Mouse (Mus musculus): ENCODE results near the gene Pef1. TPM values are rescaled to one million over a fixed set of nuclear protein-coding genes. Genes with fewer than 3 reads are reported as not detected.

Pef1 gene
- polyA plus RNA-seq, 1 experiment, result not detected

DNA sequence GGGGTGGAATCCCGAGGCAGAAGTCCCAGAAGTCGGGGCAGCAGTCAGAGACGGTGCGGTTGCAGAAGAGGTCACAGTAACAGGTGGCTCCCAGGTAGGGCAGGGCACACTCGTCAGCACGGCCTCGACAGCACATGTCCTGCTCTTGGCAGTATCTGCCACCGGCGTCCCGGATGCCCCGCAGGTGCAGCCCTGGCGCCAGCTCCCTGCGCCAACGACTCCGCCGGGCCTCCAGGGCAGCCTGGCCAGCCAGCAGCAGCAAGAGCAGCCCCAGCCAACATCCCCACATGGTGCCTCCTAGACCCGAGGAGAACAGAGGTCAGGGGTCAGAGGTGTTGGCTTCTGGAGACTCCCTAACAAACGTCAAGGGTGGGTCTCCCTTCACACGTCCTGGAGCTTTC is 71.6 kb downstream of the Pef1 start:
- H3K27ac ChIP-seq (ENCODE audit: insufficient read depth, low read depth, low read length), result no peak overlapping the region
- 51% methylated on average over 19 of the region's 19 CpGs for WGBS

GRCm38 (mm10) chr4:130174335-130175031 is 72.1 kb downstream of the Pef1 start:
- Histone ChIP-seq H3K4me3 (ENCODE audit: insufficient read depth, low read depth, low read length) (peak overlapping the region; percentile 11), H3K27ac (ENCODE audit: insufficient read depth, low read depth, low read length) (no peak overlapping the region), H3K4me1 (ENCODE audit: control insufficient read depth, insufficient read depth, low read length) (peaks cover 9% of the 10 kb centered on the region)
- TF ChIP-seq CTCF (IDR thresholded peaks at IDR 0.05; ENCODE audit: insufficient read depth, low read depth, low read length), result no peak
- TF ChIP-seq POLR2A (IDR thresholded peaks at IDR 0.05; ENCODE audit: insufficient read depth, low read depth, low read length), result no peak
- WGBS, result 7% methylated on average over 25 of the region's 25 CpGs

More for the DNA sequence above, 71.6 kb downstream of the Pef1 start:
- TF ChIP-seq CTCF (IDR thresholded peaks at IDR 0.05; ENCODE audit: insufficient read depth, low read depth, low read length), result no peak
- peaks cover 10% of the 10 kb centered on the region for H3K4me1 ChIP-seq (ENCODE audit: control insufficient read depth, insufficient read depth, low read length)
- no peak overlapping the region for H3K4me3 ChIP-seq (ENCODE audit: insufficient read depth, low read depth, low read length)

- TF ChIP-seq CTCF (IDR thresholded peaks at IDR 0.05; ENCODE audit: insufficient read depth, low read depth, low read length), result no peak
- no peak for TF ChIP-seq POLR2A (IDR thresholded peaks at IDR 0.05; ENCODE audit: insufficient read depth, low read depth, low read length)
- Histone ChIP-seq H3K4me3 (ENCODE audit: insufficient read depth, low read depth, low read length) (peak within 1 kb of the TSS; percentile 11), H3K4me1 (ENCODE audit: control insufficient read depth, insufficient read depth, low read length) (peaks cover 9% of the 10 kb centered on the region), H3K27ac (ENCODE audit: insufficient read depth, low read depth, low read length) (no peak within 1 kb of the TSS)
- 13% methylated on average over 14 of the region's 14 CpGs for WGBS
Measured at GRCm38 (mm10) chr4:130175072-130175711, 72.8 kb downstream of the Pef1 start, which contains the start of gene Tinagl1. Tinagl1 (minus strand) TSS chr4:130175122.

GRCm38 (mm10) chr4:130176156-130176720 is 73.9 kb downstream of the Pef1 start:
- no peak for TF ChIP-seq POLR2A (IDR thresholded peaks at IDR 0.05; ENCODE audit: insufficient read depth, low read depth, low read length)
- no peak for TF ChIP-seq CTCF (IDR thresholded peaks at IDR 0.05; ENCODE audit: insufficient read depth, low read depth, low read length)
- peaks cover 9% of the 10 kb centered on the region for H3K4me1 ChIP-seq (ENCODE audit: control insufficient read depth, insufficient read depth, low read length)
- 80% methylated on average over 5 of the region's 5 CpGs for WGBS
- no peak overlapping the region for H3K4me3 ChIP-seq (ENCODE audit: insufficient read depth, low read depth, low read length)
- H3K27ac ChIP-seq (ENCODE audit: insufficient read depth, low read depth, low read length), result no peak overlapping the region

- WGBS, result 64% methylated on average over 4 of the region's 4 CpGs
- TF ChIP-seq POLR2A (IDR thresholded peaks at IDR 0.05; ENCODE audit: insufficient read depth, low read depth, low read length) (no peak), CTCF (IDR thresholded peaks at IDR 0.05; ENCODE audit: insufficient read depth, low read depth, low read length) (no peak)
- no peak overlapping the region for H3K27ac ChIP-seq (ENCODE audit: insufficient read depth, low read depth, low read length)
- H3K4me3 ChIP-seq (ENCODE audit: insufficient read depth, low read depth, low read length), result no peak overlapping the region
- H3K4me1 ChIP-seq (ENCODE audit: control insufficient read depth, insufficient read depth, low read length), result peaks cover 9% of the 10 kb centered on the region
Measured at GRCm38 (mm10) chr4:130177087-130177486, 74.7 kb downstream of the Pef1 start.

GRCm38 (mm10) chr4:130177536-130177935 is 75.2 kb downstream of the Pef1 start:
- no peak for TF ChIP-seq POLR2A (IDR thresholded peaks at IDR 0.05; ENCODE audit: insufficient read depth, low read depth, low read length)
- TF ChIP-seq CTCF (IDR thresholded peaks at IDR 0.05; ENCODE audit: insufficient read depth, low read depth, low read length), result no peak
- 78% methylated on average over 7 of the region's 7 CpGs for WGBS
- no peak overlapping the region for H3K27ac ChIP-seq (ENCODE audit: insufficient read depth, low read depth, low read length)
- H3K4me3 ChIP-seq (ENCODE audit: insufficient read depth, low read depth, low read length), result no peak overlapping the region
- peaks cover 9% of the 10 kb centered on the region for H3K4me1 ChIP-seq (ENCODE audit: control insufficient read depth, insufficient read depth, low read length)

Other genes starting within 250 kb of the Pef1 start
- not detected in 2 replicates for gene Spocd1, start 173.3 kb upstream of the Pef1 start, polyA plus RNA-seq (2012; ENCODE audit: insufficient read depth, insufficient read length, low replicate concordance, missing spikeins)
- gene Adgrb2, start 117.7 kb upstream of the Pef1 start, polyA plus RNA-seq (2012; ENCODE audit: insufficient read depth, insufficient read length, low replicate concordance, missing spikeins), result not detected in 2 replicates
- not detected in 2 replicates for gene Col16a1, start 54.7 kb upstream of the Pef1 start, polyA plus RNA-seq (2012; ENCODE audit: insufficient read depth, insufficient read length, low replicate concordance, missing spikeins)
- not detected in 2 replicates for gene Hcrtr1, start 36.8 kb downstream of the Pef1 start, polyA plus RNA-seq (2012; ENCODE audit: insufficient read depth, insufficient read length, low replicate concordance, missing spikeins)
- not detected in 2 replicates for gene Tinagl1, start 72.6 kb downstream of the Pef1 start, polyA plus RNA-seq (2012; ENCODE audit: insufficient read depth, insufficient read length, low replicate concordance, missing spikeins)
- gene Gm853, start 119.8 kb downstream of the Pef1 start, polyA plus RNA-seq (2012; ENCODE audit: insufficient read depth, insufficient read length, low replicate concordance, missing spikeins), result not detected in 2 replicates
- not detected in 2 replicates for gene Serinc2, start 176.6 kb downstream of the Pef1 start, polyA plus RNA-seq (2012; ENCODE audit: insufficient read depth, insufficient read length, low replicate concordance, missing spikeins)
- gene Fabp3, start 206.0 kb downstream of the Pef1 start, polyA plus RNA-seq (2012; ENCODE audit: insufficient read depth, insufficient read length, low replicate concordance, missing spikeins), result not detected in 2 replicates
- gene Gm10570, start 206.1 kb downstream of the Pef1 start, polyA plus RNA-seq (2012; ENCODE audit: insufficient read depth, insufficient read length, low replicate concordance, missing spikeins), result not detected in 2 replicates

Data from olfactory bulb, adult 2 months (tissue).